Mouse (Mus musculus) forebrain, postnatal 0 days (tissue): ENCODE measurements around the gene Slfn8. TPM values are rescaled to one million over a fixed set of nuclear protein-coding genes. Genes with fewer than 3 reads are reported as not detected.
A peak's percentile ranks its signal among the peaks of the same experiment; 100 is the strongest.
"Not testable (repeated sequence)": the region's sequence is repeated elsewhere in the genome, so short reads cannot be mapped to it uniquely, and the experiment has no call there.

Experiments
- ATAC-seq: fragments of 200-750 bp; cut with Nextera tagmentation; 2 replicates; pipeline ENCODE4 v1.8.0; 2017; ENCODE audit warnings: mild to moderate bottlenecking, moderate library complexity
- DNase-seq: peaks from one replicate; pipeline ENCODE4 v3.0.0-alpha.2; 2015
- H3K27ac ChIP-seq: fragments of 300-500 bp; sonication (generic); 2 replicates; pipeline ENCODE4 v1.5.1; 2014; ENCODE audit warnings: low read depth, mild to moderate bottlenecking, antibody characterized with exemption, low read length, moderate library complexity, mixed read lengths
- H3K27me3 ChIP-seq: fragments of 300-500 bp; sonication (generic); 2 replicates; pipeline ENCODE4 v1.6.1; 2014; ENCODE audit warnings: mild to moderate bottlenecking, low read length, mixed read lengths; ENCODE audit not compliant: insufficient read depth
- H3K36me3 ChIP-seq: fragments of 300-500 bp; sonication (generic); 2 replicates; pipeline ENCODE4 v1.6.1; 2014; ENCODE audit warnings: mild to moderate bottlenecking, moderate library complexity; ENCODE audit not compliant: insufficient read depth
- H3K4me1 ChIP-seq: fragments of 300-500 bp; sonication (generic); 2 replicates; pipeline ENCODE4 v1.6.1; 2014; ENCODE audit warnings: antibody characterized with exemption; ENCODE audit not compliant: insufficient read depth
- H3K4me2 ChIP-seq: fragments of 300-500 bp; sonication (generic); 2 replicates; pipeline ENCODE4 v1.6.1; 2014; ENCODE audit warnings: low read depth, mild to moderate bottlenecking, moderate library complexity
- H3K4me3 ChIP-seq: fragments of 300-500 bp; sonication (generic); 2 replicates; pipeline ENCODE4 v1.5.1; 2014; ENCODE audit warnings: low read depth, low read length, mixed read lengths
- H3K9ac ChIP-seq: fragments of 300-500 bp; sonication (generic); 2 replicates; pipeline ENCODE4 v1.6.1; 2014; ENCODE audit warnings: mild to moderate bottlenecking
- H3K9me3 ChIP-seq: fragments of 300-500 bp; sonication (generic); 2 replicates; pipeline ENCODE4 v1.6.1; 2016; ENCODE audit warnings: low read length
- CTCF ChIP-seq: sonication (generic); IDR thresholded peaks from 2 replicates; pipeline ENCODE4 v1.5.1; 2016; ENCODE audit warnings: antibody characterized with exemption, control low read depth, low read depth
- WGBS: fragments of 180-500 bp; shearing (Covaris S2); extraction: QIAGEN DNeasy Blood & Tissue Kit; methylation state at CpG from one replicate; pipeline ENCODE4 v1.1.7; 2014; 5-methylcytosine and 5-hydroxymethylcytosine counted together
- polyA plus RNA-seq: library from polyadenylated mRNA; unstranded; fragments of >200 nt; fragmentation: Nextera tagmentation; extraction: Ambion mirVana; gene quantifications from 2 replicates; pipeline ENCODE4 v1.2.1, GENCODE M21; 2015
- total RNA-seq: library from RNA; depleted of rRNA; stranded (reverse); fragments of >200 nt; gene quantifications from 2 replicates; pipeline ENCODE4 v1.2.3, GENCODE M21; 2014

Slfn8 gene
- total and polyA plus RNA-seq, 2 experiments from 2014 or later, result 0.27 to 0.29 TPM

- no peaks in the 10 kb centered on the region for H3K9me3 ChIP-seq
- H3K27me3 ChIP-seq, result no peaks in the 10 kb centered on the region
- H3K4me1 ChIP-seq, result no peaks in the 10 kb centered on the region
- WGBS, result 12% methylated on average over 19 of the region's 19 CpGs
- DNase-seq, result no peak
- no peaks in the 10 kb centered on the region for H3K36me3 ChIP-seq
- TF ChIP-seq CTCF, result no peak
- 0 out of 2 replicates have a peak overlapping the region, but pooled peaks have one; percentile 10 for H3K4me2 ChIP-seq
- no peak overlapping the region for H3K27ac ChIP-seq
- H3K9ac ChIP-seq, result no peak overlapping the region
- no peak overlapping the region for H3K4me3 ChIP-seq
- ATAC-seq, result no peak
Measured at GRCm38 (mm10) chr11:83039796-83040195, 19.2 kb upstream of the Slfn8 start.

DNA sequence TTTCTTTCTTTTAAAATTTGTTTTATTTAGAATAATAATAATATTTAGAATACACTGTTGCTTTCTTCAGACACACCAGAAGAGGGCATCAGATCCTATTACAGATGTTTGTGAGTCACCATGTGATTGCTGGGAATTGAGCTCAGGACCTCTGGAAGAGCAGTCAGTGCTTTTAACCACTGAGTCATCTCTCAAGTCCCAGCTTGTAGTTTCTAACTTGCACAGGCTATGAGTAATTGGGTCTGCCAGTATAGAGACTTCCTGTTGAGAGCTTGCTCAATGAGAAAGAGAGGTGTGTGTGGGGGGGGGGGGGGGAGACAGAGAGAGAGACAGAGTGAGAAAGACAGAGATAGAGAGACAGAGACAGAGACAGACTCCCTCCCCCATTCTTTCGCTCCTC, 18.5 kb upstream of the Slfn8 start:
- Histone ChIP-seq H3K27ac (no peak overlapping the region), H3K27me3 (no peaks in the 10 kb centered on the region), H3K36me3 (no peaks in the 10 kb centered on the region), H3K9me3 (no peaks in the 10 kb centered on the region), H3K4me2 (no peak overlapping the region), H3K4me1 (no peaks in the 10 kb centered on the region), H3K9ac (no peak overlapping the region), H3K4me3 (no peak overlapping the region)
- 60% methylated on average over 1 of the region's 1 CpGs for WGBS
- no peak for ATAC-seq
- no peak for DNase-seq
- no peak for TF ChIP-seq CTCF

DNA sequence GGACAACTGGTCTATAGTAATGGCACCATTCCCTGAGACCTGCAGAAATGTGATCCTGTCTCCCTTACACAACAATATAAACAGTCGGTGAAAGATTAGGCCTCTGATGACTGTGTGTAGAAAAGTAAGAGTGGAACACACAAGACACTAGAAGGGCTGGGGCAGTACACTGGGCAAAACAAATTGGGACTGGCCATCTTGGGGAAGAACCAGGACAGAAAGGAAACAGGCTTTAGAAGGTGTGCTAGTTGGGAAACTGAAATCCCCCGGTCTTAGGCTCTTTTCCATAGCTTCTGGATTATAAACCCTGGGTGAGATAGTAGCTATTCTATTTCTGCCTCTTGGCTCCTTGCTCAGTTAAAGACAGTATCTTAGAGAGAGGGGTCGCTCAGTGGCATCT, 18.1 kb upstream of the Slfn8 start:
- not testable (repeated sequence) for H3K36me3 ChIP-seq, H3K27ac ChIP-seq, H3K4me2 ChIP-seq, H3K4me3 ChIP-seq, H3K9ac ChIP-seq, H3K4me1 ChIP-seq, H3K9me3 ChIP-seq, ATAC-seq, DNase-seq, H3K27me3 ChIP-seq
- 78% methylated on average over 3 of the region's 3 CpGs for WGBS

DNA sequence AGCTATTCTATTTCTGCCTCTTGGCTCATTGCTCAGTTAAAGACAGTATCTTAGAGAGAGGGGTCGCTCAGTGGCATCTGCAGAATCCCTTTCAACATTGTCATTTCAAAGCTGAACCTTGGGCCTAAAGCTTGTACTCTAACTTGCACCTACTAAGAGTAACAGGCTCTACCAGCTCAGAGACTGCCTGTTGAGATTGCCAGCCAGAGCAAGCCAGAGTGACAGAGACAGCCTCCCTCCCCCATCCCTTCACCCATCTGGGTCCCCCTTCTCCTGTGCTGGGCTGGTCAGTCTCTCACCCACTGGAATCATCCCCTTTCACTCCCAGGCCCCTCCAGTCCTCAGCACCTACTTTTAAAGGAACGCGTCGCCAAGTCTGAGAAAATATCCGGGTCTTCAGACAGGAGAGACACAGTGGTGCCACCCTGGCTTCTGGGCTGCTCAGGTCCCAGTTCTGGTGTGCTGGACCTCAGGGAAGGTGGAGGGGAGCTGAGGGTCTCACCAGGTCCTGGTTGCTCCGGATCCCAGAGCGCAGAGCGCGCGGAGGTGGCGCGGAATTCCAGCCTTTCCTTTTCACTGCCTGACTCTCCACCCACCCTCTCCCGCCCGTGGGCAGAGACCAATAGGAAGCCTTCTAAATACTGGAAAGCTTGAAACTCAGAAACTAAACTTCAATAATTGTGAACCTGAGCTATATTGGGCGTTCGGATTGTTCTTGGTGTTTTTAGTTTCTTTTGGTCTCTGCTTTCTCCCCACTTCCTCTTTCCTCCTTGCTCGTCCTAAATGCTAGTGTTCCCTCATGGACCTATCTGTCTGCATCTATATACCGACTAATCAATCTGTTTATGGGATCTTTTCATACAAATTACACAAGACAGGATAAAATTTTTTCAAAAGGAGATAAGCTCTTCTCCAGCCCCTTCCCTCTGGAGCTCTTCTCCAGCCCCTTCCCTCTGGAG, 770 bp downstream of the Slfn8 start:
- not testable (repeated sequence) for ATAC-seq, H3K27me3 ChIP-seq, H3K27ac ChIP-seq, H3K4me2 ChIP-seq, H3K36me3 ChIP-seq, H3K4me3 ChIP-seq, H3K9ac ChIP-seq, H3K4me1 ChIP-seq, DNase-seq, H3K9me3 ChIP-seq
- 79% methylated on average over 18 of the region's 18 CpGs for WGBS

DNA sequence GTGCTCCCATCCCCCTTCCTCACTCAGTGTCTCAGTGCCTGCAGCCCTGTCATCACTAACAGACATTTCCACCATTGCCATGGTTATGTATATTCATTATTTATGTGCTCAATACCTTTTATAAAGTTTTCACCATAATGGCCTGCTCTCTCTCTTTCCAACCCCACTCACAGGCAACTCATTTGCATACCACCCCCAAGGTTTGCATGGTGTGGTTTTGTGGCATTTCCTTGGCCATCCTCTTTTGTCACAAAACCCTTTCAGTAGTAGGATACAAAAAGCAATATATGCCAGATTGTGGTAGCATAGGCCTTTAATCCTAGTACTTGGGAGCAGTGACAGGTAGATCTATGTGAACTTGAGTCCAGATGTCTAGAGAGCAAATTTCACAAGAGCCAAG, 4.5 kb downstream of the Slfn8 start:
- TF ChIP-seq CTCF, result no peak
- H3K27ac ChIP-seq, result no peak overlapping the region
- no peak overlapping the region for H3K4me3 ChIP-seq
- H3K4me1 ChIP-seq, result no peaks in the 10 kb centered on the region
- no peak overlapping the region for H3K9ac ChIP-seq
- H3K36me3 ChIP-seq, result no peaks in the 10 kb centered on the region
- H3K27me3 ChIP-seq, result no peaks in the 10 kb centered on the region
- ATAC-seq, result no peak
- no peak for DNase-seq
- no peaks in the 10 kb centered on the region for H3K9me3 ChIP-seq
- H3K4me2 ChIP-seq, result no peak overlapping the region

- TF ChIP-seq CTCF, result no peak
- H3K4me1 ChIP-seq, result no peaks in the 10 kb centered on the region
- no peak overlapping the region for H3K27ac ChIP-seq
- no peak overlapping the region for H3K4me3 ChIP-seq
- WGBS, result 79% methylated on average over 1 of the region's 1 CpGs
- ATAC-seq (no peak), DNase-seq (no peak)
- no peaks in the 10 kb centered on the region for H3K9me3 ChIP-seq
- H3K9ac ChIP-seq, result no peak overlapping the region
- no peaks in the 10 kb centered on the region for H3K27me3 ChIP-seq
- H3K36me3 ChIP-seq, result no peaks in the 10 kb centered on the region
- no peak overlapping the region for H3K4me2 ChIP-seq
Measured at GRCm38 (mm10) chr11:83013356-83013755, 7.3 kb downstream of the Slfn8 start.

- H3K27me3 ChIP-seq, result no peaks in the 10 kb centered on the region
- ATAC-seq (no peak), DNase-seq (peak; percentile 36)
- H3K36me3 ChIP-seq, result no peaks in the 10 kb centered on the region
- peak within 1 kb of the TSS; percentile 31; the same call in 1 of the 2 replicates for H3K9ac ChIP-seq
- H3K4me2 ChIP-seq, result peak within 1 kb of the TSS; percentile 57
- no peak within 1 kb of the TSS for H3K27ac ChIP-seq
- WGBS, result 3% methylated on average over 14 of the region's 14 CpGs
- TF ChIP-seq CTCF, result no peak
- H3K4me1 ChIP-seq, result no peaks in the 10 kb centered on the region
- H3K4me3 ChIP-seq, result peak within 1 kb of the TSS; percentile 36
- H3K9me3 ChIP-seq, result no peaks in the 10 kb centered on the region
Measured at GRCm38 (mm10) chr11:82991469-82992166, 29.0 kb downstream of the Slfn8 start, which contains the start of gene Slfn9. TSS of gene Slfn9 (minus strand) at chr11:82991830.

DNA sequence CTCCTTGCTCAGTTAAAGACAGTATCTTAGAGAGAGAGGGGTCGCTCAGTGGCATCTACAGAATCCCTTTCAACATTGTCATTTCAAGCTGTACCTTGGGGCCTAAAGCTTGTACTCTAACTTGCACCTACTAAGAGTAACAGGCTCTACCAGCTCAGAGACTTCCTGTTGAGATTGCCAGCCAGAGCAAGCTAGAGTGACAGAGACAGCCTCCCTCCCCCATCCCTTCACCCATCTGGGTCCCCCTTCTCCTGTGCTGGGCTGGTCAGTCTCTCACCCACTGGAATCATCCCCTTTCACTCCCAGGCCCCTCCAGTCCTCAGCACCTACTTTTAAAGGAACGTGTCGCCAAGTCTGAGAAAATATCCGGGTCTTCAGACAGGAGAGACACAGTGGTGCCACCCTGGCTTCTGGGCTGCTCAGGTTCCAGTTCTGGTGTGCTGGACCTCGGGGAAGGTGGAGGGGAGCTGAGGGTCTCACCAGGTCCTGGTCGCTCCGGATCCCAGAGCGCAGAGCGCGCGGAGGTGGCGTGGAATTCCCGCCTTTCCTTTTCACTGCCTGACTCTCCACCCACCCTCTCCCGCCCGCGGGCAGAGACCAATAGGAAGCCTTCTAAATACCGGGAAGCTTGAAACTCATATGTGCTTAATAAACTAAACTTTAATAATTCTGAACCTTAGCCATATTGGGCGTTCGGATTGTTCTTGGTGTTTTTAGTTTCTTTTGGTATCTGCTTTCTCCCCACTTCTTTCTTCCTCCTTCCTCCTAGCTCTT, 29.8 kb downstream of the Slfn8 start:
- H3K27ac ChIP-seq, H3K36me3 ChIP-seq, H3K27me3 ChIP-seq, H3K9me3 ChIP-seq, H3K4me1 ChIP-seq: not testable (repeated sequence)
- DNase-seq (peak; percentile 31), ATAC-seq (peak; percentile 42; the same call in 1 of the 2 replicates)
- 11% methylated on average over 19 of the region's 19 CpGs for WGBS
- peak overlapping the region; percentile 36 for H3K4me3 ChIP-seq
- H3K9ac ChIP-seq, result peak overlapping the region; percentile 31; the same call in 1 of the 2 replicates
- H3K4me2 ChIP-seq, result peak overlapping the region; percentile 57
